Mouse (Mus musculus): ENCODE measurements at regions not wholly inside any gene's neighbourhood (a gene's known extent, or its start where the extent isn't known, plus 50 kb on each side); places are given as distances from the start of the nearest gene placed in this dataset.
A peak's percentile ranks its signal among the peaks of the same experiment; 100 is the strongest.

GRCm38 (mm10) chr12:71427974-71428373, 118.3 kb downstream of the Dact1 start:
- H3K4me3 ChIP-seq (replicated peaks) = no peak overlapping the region
- H3K27me3 ChIP-seq (replicated peaks) = peaks cover under 1% of the 10 kb centered on the region
- H3K36me3 ChIP-seq (replicated peaks; ENCODE audit: low read length) = no peaks in the 10 kb centered on the region
- no peaks in the 10 kb centered on the region for H3K9me3 ChIP-seq
- H3K4me1 ChIP-seq = no peaks in the 10 kb centered on the region
- TF ChIP-seq FLI1 (IDR thresholded peaks at IDR 0.05; ENCODE audit: low read length) (no peak), GATA1 (IDR thresholded peaks at IDR 0.05; ENCODE audit: borderline replicate concordance, low read length) (no peak)

GRCm38 (mm10) chr12:71429561-71430200, 120.0 kb downstream of the Dact1 start:
- Histone ChIP-seq H3K36me3 (replicated peaks; ENCODE audit: low read length) (no peaks in the 10 kb centered on the region), H3K27me3 (replicated peaks) (peaks cover 10% of the 10 kb centered on the region), H3K4me1 (no peaks in the 10 kb centered on the region), H3K9me3 (no peaks in the 10 kb centered on the region), H3K4me3 (replicated peaks) (no peak overlapping the region)
- TF ChIP-seq FLI1 (IDR thresholded peaks at IDR 0.05; ENCODE audit: low read length) = no peak
- TF ChIP-seq GATA1 (IDR thresholded peaks at IDR 0.05; ENCODE audit: borderline replicate concordance, low read length) = no peak

- H3K36me3 ChIP-seq (replicated peaks; ENCODE audit: low read length) = no peaks in the 10 kb centered on the region
- H3K27me3 ChIP-seq (replicated peaks) = peaks cover 10% of the 10 kb centered on the region
- TF ChIP-seq FLI1 (IDR thresholded peaks at IDR 0.05; ENCODE audit: low read length) (no peak), GATA1 (IDR thresholded peaks at IDR 0.05; ENCODE audit: borderline replicate concordance, low read length) (no peak)
- no peak overlapping the region for H3K4me3 ChIP-seq (replicated peaks)
- no peaks in the 10 kb centered on the region for H3K9me3 ChIP-seq
- no peaks in the 10 kb centered on the region for H3K4me1 ChIP-seq
Measured at GRCm38 (mm10) chr12:71430331-71430730, 120.6 kb downstream of the Dact1 start.

GRCm38 (mm10) chr12:71431116-71431515, 121.4 kb downstream of the Dact1 start:
- no peaks in the 10 kb centered on the region for H3K4me1 ChIP-seq
- no peak overlapping the region for H3K4me3 ChIP-seq (replicated peaks)
- H3K27me3 ChIP-seq (replicated peaks) = peaks cover 12% of the 10 kb centered on the region
- TF ChIP-seq FLI1 (IDR thresholded peaks at IDR 0.05; ENCODE audit: low read length) (no peak), GATA1 (IDR thresholded peaks at IDR 0.05; ENCODE audit: borderline replicate concordance, low read length) (no peak)
- no peaks in the 10 kb centered on the region for H3K36me3 ChIP-seq (replicated peaks; ENCODE audit: low read length)
- H3K9me3 ChIP-seq = no peaks in the 10 kb centered on the region

- Histone ChIP-seq H3K4me3 (replicated peaks) (no peak overlapping the region), H3K9me3 (no peaks in the 10 kb centered on the region), H3K36me3 (replicated peaks; ENCODE audit: low read length) (no peaks in the 10 kb centered on the region), H3K27me3 (replicated peaks) (peaks cover 13% of the 10 kb centered on the region), H3K4me1 (peaks cover 12% of the 10 kb centered on the region)
- TF ChIP-seq GATA1 (IDR thresholded peaks at IDR 0.05; ENCODE audit: borderline replicate concordance, low read length) (no peak), FLI1 (IDR thresholded peaks at IDR 0.05; ENCODE audit: low read length) (no peak)
Measured at GRCm38 (mm10) chr12:71433549-71434200, 124.0 kb downstream of the Dact1 start.

GRCm38 (mm10) chr12:71438254-71438653, 128.6 kb downstream of the Dact1 start:
- Histone ChIP-seq H3K4me3 (replicated peaks) (peak overlapping the region; percentile 56), H3K9me3 (no peaks in the 10 kb centered on the region), H3K4me1 (peaks cover 20% of the 10 kb centered on the region), H3K36me3 (replicated peaks; ENCODE audit: low read length) (no peaks in the 10 kb centered on the region), H3K27me3 (replicated peaks) (peaks cover 13% of the 10 kb centered on the region)
- TF ChIP-seq GATA1 (IDR thresholded peaks at IDR 0.05; ENCODE audit: borderline replicate concordance, low read length) (no peak), FLI1 (IDR thresholded peaks at IDR 0.05; ENCODE audit: low read length) (no peak)

GRCm38 (mm10) chr12:71440863-71441262, 131.2 kb downstream of the Dact1 start:
- Histone ChIP-seq H3K4me1 (peaks cover 20% of the 10 kb centered on the region), H3K4me3 (replicated peaks) (no peak overlapping the region), H3K36me3 (replicated peaks; ENCODE audit: low read length) (no peaks in the 10 kb centered on the region), H3K9me3 (no peaks in the 10 kb centered on the region), H3K27me3 (replicated peaks) (peaks cover 7% of the 10 kb centered on the region)
- no peak for TF ChIP-seq FLI1 (IDR thresholded peaks at IDR 0.05; ENCODE audit: low read length)
- TF ChIP-seq GATA1 (IDR thresholded peaks at IDR 0.05; ENCODE audit: borderline replicate concordance, low read length) = no peak

- H3K27me3 ChIP-seq (replicated peaks) = peaks cover 6% of the 10 kb centered on the region
- no peak overlapping the region for H3K4me3 ChIP-seq (replicated peaks)
- no peaks in the 10 kb centered on the region for H3K9me3 ChIP-seq
- no peaks in the 10 kb centered on the region for H3K36me3 ChIP-seq (replicated peaks; ENCODE audit: low read length)
- peaks cover 20% of the 10 kb centered on the region for H3K4me1 ChIP-seq
- TF ChIP-seq GATA1 (IDR thresholded peaks at IDR 0.05; ENCODE audit: borderline replicate concordance, low read length) (no peak), FLI1 (IDR thresholded peaks at IDR 0.05; ENCODE audit: low read length) (no peak)
Measured at GRCm38 (mm10) chr12:71441272-71441671, 131.6 kb downstream of the Dact1 start.

GRCm38 (mm10) chr12:71446177-71446891, 136.7 kb downstream of the Dact1 start:
- no peaks in the 10 kb centered on the region for H3K9me3 ChIP-seq
- no peak overlapping the region for H3K4me3 ChIP-seq (replicated peaks)
- peaks cover 6% of the 10 kb centered on the region for H3K27me3 ChIP-seq (replicated peaks)
- no peaks in the 10 kb centered on the region for H3K36me3 ChIP-seq (replicated peaks; ENCODE audit: low read length)
- TF ChIP-seq GATA1 (IDR thresholded peaks at IDR 0.05; ENCODE audit: borderline replicate concordance, low read length) (no peak), FLI1 (IDR thresholded peaks at IDR 0.05; ENCODE audit: low read length) (no peak)
- peaks cover 2% of the 10 kb centered on the region; the same call in 1 of the 2 replicates for H3K4me1 ChIP-seq

- TF ChIP-seq GATA1 (IDR thresholded peaks at IDR 0.05; ENCODE audit: borderline replicate concordance, low read length) (no peak), FLI1 (IDR thresholded peaks at IDR 0.05; ENCODE audit: low read length) (no peak)
Measured at GRCm38 (mm10) chr12:71446892-71447268, 137.2 kb downstream of the Dact1 start.

More at GRCm38 (mm10) chr12:71446892-71447268, 137.2 kb downstream of the Dact1 start:
- Histone ChIP-seq H3K36me3 (replicated peaks; ENCODE audit: low read length) (no peaks in the 10 kb centered on the region), H3K4me3 (replicated peaks) (no peak overlapping the region), H3K4me1 (no peaks in the 10 kb centered on the region), H3K27me3 (replicated peaks) (peaks cover 6% of the 10 kb centered on the region), H3K9me3 (no peaks in the 10 kb centered on the region)
